Mouse (Mus musculus) kidney, postnatal 0 days (tissue): ENCODE measurements around the gene Rprd1b. TPM values are rescaled to one million over a fixed set of nuclear protein-coding genes. Genes with fewer than 3 reads are reported as not detected.

Experiments used
- ATAC-seq: fragments of 200-750 bp; cut with Nextera tagmentation; replicated peaks from 2 replicates; pipeline ENCODE4 v1.8.0; 2017; ENCODE audit warnings: low read depth, moderate number of reproducible peaks, moderate TSS enrichment, moderate library complexity; ENCODE audit not compliant: low FRiP score
- DNase-seq: peaks from one replicate; pipeline ENCODE4 v3.0.0-alpha.2; 2016; ENCODE audit warnings: low spot score
- H3K27ac ChIP-seq: fragments of 300-500 bp; sonication (generic); 2 replicates; pipeline ENCODE4 v1.5.1; 2014; ENCODE audit warnings: mild to moderate bottlenecking
- H3K27me3 ChIP-seq: fragments of 300-500 bp; sonication (generic); 2 replicates; pipeline ENCODE4 v1.6.1; 2014; ENCODE audit warnings: low read length, mixed read lengths; ENCODE audit not compliant: insufficient read depth
- H3K36me3 ChIP-seq: fragments of 300-500 bp; sonication (generic); 2 replicates; pipeline ENCODE4 v1.6.1; 2014; ENCODE audit warnings: low read length, mixed read lengths; ENCODE audit not compliant: insufficient read depth
- H3K4me1 ChIP-seq: fragments of 300-500 bp; sonication (generic); replicated peaks from 2 replicates; pipeline ENCODE4 v1.6.1; 2014; ENCODE audit warnings: antibody characterized with exemption, low read length, mixed read lengths; ENCODE audit not compliant: insufficient read depth
- H3K4me2 ChIP-seq: fragments of 300-500 bp; sonication (generic); 2 replicates; pipeline ENCODE4 v1.6.1; 2014; ENCODE audit warnings: mild to moderate bottlenecking, low read length, moderate library complexity, mixed read lengths
- H3K4me3 ChIP-seq: fragments of 300-500 bp; sonication (generic); replicated peaks from 2 replicates; pipeline ENCODE4 v1.5.1; 2014; ENCODE audit warnings: low read depth, low read length
- H3K9ac ChIP-seq: fragments of 300-500 bp; sonication (generic); 2 replicates; pipeline ENCODE4 v1.6.1; 2014; ENCODE audit warnings: low read depth, low read length
- H3K9me3 ChIP-seq: fragments of 300-500 bp; sonication (generic); replicated peaks from 2 replicates; pipeline ENCODE4 v1.6.1; 2016; ENCODE audit warnings: low read length, inconsistent platforms, mixed read lengths
- CTCF ChIP-seq: IDR thresholded peaks from 2 replicates; pipeline ENCODE4 v1.5.1; 2016; ENCODE audit warnings: antibody characterized with exemption, low read depth, mild to moderate bottlenecking, moderate library complexity
- whole genome bisulfite sequencing: fragments of 180-500 bp; shearing (Covaris S2); extraction: QIAGEN DNeasy Blood & Tissue Kit; methylation state at CpG from one replicate; pipeline ENCODE4 v1.1.7; 2014; 5-methylcytosine and 5-hydroxymethylcytosine counted together
- polyA plus RNA-seq: library from polyadenylated mRNA; unstranded; fragments of >200 nt; fragmentation: Nextera tagmentation; extraction: Ambion mirVana; gene quantifications from 2 replicates; pipeline ENCODE4 v1.2.1, GENCODE M21; 2015

Gene Rprd1b
- polyA plus RNA-seq, 1 experiment from 2014 or later, result 29.6 TPM

DNA sequence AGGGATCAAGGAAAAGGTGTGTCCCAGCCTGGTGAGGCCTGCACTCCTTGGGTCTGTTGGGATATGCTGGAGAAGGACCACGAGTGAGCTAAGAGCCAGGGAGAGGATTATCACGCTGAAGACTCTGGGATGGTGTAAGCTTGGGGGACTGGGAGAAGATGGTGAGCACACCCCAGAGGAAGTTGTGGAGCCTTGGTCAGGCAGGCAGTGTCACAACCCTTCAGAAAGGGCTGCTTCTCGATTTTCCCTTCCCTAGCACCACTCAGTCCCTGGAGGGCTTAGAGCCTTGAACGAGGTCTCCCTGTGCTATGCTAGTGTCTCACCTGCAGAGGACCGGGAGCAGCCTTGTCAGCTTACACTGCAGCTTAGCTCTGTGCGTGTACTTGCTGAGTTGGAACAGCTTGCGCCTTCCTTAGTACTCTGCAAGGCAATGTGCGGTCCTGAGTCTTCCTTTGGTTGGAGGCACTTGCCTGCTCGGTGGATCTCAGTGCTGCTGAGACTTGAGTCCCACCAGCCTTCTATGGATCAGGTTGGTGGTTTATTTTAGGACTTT, 51.6 kb downstream of the Rprd1b start:
- Histone ChIP-seq H3K4me1 (no peaks in the 10 kb centered on the region; the same call in 1 of the 2 replicates), H3K4me3 (no peak overlapping the region), H3K36me3 (peaks cover 25% of the 10 kb centered on the region), H3K9me3 (no peaks in the 10 kb centered on the region), H3K27me3 (no peaks in the 10 kb centered on the region), H3K9ac (no peak overlapping the region), H3K27ac (no peak overlapping the region), H3K4me2 (no peak overlapping the region)
- peak; percentile 41 for TF ChIP-seq CTCF
- DNase-seq (no peak), ATAC-seq (peak; percentile 68; the same call in 1 of the 2 replicates)
- 42% methylated on average over 9 of the region's 9 CpGs for WGBS

- Histone ChIP-seq H3K27ac (peak overlapping the region; percentile 15; the same call in 1 of the 2 replicates), H3K27me3 (no peaks in the 10 kb centered on the region), H3K4me2 (no peak overlapping the region), H3K4me3 (no peak overlapping the region), H3K4me1 (no peaks in the 10 kb centered on the region; the same call in 1 of the 2 replicates), H3K9ac (no peak overlapping the region), H3K36me3 (peaks cover 17% of the 10 kb centered on the region; the same call in 1 of the 2 replicates), H3K9me3 (no peaks in the 10 kb centered on the region)
- DNase-seq (no peak), ATAC-seq (no peak)
- 56% methylated on average over 9 of the region's 9 CpGs for WGBS
- TF ChIP-seq CTCF, result no peak
These were observed 52.4 kb downstream of the Rprd1b start for GRCm38 (mm10) chr2:158080622-158081241.

DNA sequence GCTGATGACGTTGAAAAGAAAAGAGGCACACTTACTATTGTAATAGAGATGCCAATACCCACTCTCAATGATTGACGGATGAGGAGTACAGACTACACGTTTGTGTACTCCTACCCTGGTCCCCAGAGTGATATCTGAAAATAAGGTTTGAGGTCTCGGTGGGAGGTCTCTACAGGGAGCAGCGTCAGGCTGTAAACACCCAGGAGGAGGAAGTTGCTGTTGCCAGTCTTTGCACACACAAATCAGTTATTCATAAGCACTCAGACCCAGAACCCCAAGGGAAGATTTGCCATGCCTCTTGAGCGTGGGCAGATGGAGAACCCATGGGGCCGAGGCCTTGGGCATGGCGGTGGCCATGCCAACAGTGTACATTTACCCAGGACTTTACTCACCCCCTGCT, 56.2 kb downstream of the Rprd1b start:
- Histone ChIP-seq H3K36me3 (no peaks in the 10 kb centered on the region), H3K4me3 (no peak overlapping the region), H3K9me3 (no peaks in the 10 kb centered on the region), H3K4me1 (no peaks in the 10 kb centered on the region; the same call in 1 of the 2 replicates), H3K27me3 (no peaks in the 10 kb centered on the region), H3K9ac (no peak overlapping the region), H3K27ac (no peak overlapping the region), H3K4me2 (no peak overlapping the region)
- 75% methylated on average over 8 of the region's 8 CpGs for WGBS
- no peak for TF ChIP-seq CTCF
- no peak for DNase-seq
- ATAC-seq, result no peak

DNA sequence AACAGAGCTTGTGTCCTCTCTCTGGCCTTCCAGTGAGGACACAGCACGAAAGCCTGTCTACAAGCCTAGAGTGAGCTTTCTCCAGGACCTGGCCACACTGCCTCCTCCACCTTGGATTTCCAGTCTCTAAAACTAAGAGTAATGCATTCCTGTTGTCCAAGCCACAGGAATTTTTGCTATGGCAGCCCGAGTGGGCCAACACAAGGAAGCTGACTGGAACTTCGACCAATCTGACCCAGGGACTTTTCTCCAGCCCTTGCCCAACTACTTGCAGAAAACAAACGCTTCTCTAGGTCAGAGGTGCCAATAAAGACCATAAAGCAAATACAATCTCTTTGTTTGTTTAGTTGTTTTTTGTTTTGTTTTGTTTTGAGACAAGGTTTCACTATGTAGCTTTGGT, 61.8 kb downstream of the Rprd1b start:
- WGBS, result 65% methylated on average over 4 of the region's 4 CpGs
- ATAC-seq, result no peak

GRCm38 (mm10) chr2:158093345-158093744, 65.0 kb downstream of the Rprd1b start:
- Histone ChIP-seq H3K9me3 (no peaks in the 10 kb centered on the region), H3K27me3 (no peaks in the 10 kb centered on the region), H3K4me2 (no peak overlapping the region), H3K4me1 (peaks cover 13% of the 10 kb centered on the region), H3K27ac (peak overlapping the region; percentile 62; the same call in 1 of the 2 replicates), H3K9ac (no peak overlapping the region), H3K36me3 (no peaks in the 10 kb centered on the region), H3K4me3 (no peak overlapping the region)
- ATAC-seq (no peak), DNase-seq (no peak)
- 35% methylated on average over 5 of the region's 5 CpGs for WGBS
- TF ChIP-seq CTCF, result no peak

More for the DNA sequence above, 61.8 kb downstream of the Rprd1b start:
- Histone ChIP-seq H3K36me3 (no peaks in the 10 kb centered on the region), H3K9ac (no peak overlapping the region), H3K27me3 (no peaks in the 10 kb centered on the region), H3K4me1 (peaks cover 13% of the 10 kb centered on the region), H3K4me3 (no peak overlapping the region), H3K9me3 (no peaks in the 10 kb centered on the region), H3K27ac (no peak overlapping the region), H3K4me2 (no peak overlapping the region)
- no peak for DNase-seq
- no peak for TF ChIP-seq CTCF

GRCm38 (mm10) chr2:158094300-158094699, 66.0 kb downstream of the Rprd1b start:
- H3K4me2 ChIP-seq, result no peak overlapping the region
- 48% methylated on average over 7 of the region's 7 CpGs for WGBS
- TF ChIP-seq CTCF, result no peak
- peaks cover 13% of the 10 kb centered on the region for H3K4me1 ChIP-seq
- H3K27me3 ChIP-seq, result no peaks in the 10 kb centered on the region
- H3K4me3 ChIP-seq, result no peak overlapping the region
- ATAC-seq (no peak), DNase-seq (peak; percentile 46)
- peak overlapping the region; percentile 62 for H3K27ac ChIP-seq
- no peaks in the 10 kb centered on the region for H3K9me3 ChIP-seq
- H3K9ac ChIP-seq, result no peak overlapping the region
- H3K36me3 ChIP-seq, result no peaks in the 10 kb centered on the region
